Mouse (Mus musculus): ENCODE measurements around the gene Rrp8.

- TF ChIP-seq EP300 (IDR thresholded peaks at IDR 0.05; ENCODE audit: low read depth) (no peak), CTCF (IDR thresholded peaks at IDR 0.05; ENCODE audit: low read depth) (no peak)
Measured at GRCm38 (mm10) chr7:105783861-105784260, 46.7 kb upstream of the Rrp8 start.
